Mouse (Mus musculus) adrenal gland, adult (tissue): Measurements from ENCODE around the gene Zeb2.

Source experiments
- DNase-seq, 2 experiments: peaks; one replicate each; pipeline ENCODE4 v3.0.0; 2022 to 2023; ENCODE audit warnings: low spot score in 1 of 2; ENCODE audit not compliant: inconsistent age in 2 of 2

The Zeb2 gene

DNA sequence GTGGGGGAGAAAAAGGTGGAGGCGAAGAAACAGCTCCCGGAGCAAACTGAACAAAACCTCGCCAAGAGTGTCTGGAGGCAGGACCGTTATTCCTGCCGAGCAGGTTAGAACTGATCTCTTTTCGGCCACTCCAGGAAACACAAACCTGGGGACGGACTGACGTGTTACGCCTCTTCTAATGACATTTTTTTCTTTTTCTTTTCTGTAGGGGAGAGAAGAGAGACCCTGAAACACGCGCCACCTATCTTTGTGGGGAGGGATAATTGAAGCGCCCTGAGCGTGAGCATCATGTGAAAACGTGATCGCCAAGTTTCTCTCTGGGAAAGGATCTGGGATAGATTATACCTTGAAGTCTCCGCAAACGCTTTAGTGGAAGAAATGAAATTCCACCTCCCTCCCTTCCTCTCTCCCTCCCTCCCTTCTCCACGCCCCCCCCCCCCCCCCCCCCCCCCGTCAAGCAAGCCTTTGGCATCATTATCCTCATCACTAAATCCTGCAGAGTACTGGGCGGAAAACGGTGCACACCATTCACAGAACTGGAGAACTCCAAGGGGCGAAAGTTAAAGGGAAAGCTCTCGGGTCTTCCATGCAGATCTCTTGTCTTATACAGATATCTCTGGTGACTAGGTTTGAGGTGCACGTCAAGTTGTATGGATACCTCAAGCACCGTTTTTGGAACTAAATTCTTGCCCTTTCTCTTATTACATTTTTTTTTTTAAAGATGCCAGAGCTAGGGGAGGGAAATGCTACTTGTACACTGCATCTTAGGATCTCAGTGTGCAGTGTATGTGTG is 4.1 kb downstream of the Zeb2 start:
- peak; percentile 64 to 91 for DNase-seq

GRCm38 (mm10) chr2:45112021-45112747 is 5.0 kb downstream of the Zeb2 start:
- peak in 1 of 2 experiments; percentile 76 for DNase-seq

DNA sequence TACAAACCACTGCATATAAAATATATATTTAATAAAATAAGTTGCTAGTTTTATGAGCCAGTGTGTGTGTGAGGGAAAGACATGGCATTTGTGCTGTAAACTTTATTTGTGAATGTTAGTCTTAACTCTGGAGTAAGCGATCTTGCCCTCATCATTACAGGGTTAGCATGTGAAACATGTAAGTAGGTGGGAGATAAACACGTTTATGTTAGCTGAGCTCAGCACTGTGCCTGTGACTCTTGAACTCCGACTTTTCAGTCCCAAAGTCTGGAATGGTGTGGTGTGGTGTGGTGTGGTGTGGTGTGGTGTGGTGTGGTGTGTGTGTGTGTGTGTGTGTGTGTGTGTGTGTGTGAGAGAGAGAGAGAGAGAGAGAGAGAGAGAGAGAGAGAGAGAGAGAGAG is 5.6 kb downstream of the Zeb2 start:
- peak in 1 of 2 experiments; percentile 76 for DNase-seq

DNA sequence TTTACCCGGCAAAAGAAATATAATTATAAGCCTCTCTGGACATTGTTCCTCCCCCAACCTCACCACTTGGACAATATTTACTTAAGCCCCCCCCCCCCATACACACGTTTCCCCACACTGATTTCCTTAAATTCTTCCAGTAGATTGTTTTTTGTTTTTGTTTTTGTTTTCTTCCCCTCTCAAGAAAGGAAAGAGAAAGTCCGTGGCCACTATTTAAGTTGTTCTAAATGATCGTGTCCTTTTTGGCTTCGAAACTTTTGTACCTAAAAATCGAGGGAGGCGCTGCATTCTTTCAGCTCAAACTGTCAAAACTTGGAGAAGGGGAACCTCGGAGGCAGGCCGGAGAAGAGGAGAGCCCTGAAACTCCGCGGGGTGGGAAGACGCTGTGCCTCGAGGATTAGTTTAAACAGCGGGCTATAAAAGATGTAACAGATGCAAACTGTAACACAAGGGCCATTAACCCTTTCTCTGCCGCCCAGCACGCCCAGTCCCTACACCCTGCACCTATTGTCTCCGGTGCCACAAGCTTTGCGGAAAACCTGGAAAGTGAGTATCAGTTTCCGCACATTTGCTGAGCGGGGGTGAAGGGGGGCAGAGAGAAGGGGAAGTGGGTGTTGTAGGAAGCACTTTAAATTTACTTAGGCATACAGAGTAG is 6.3 kb downstream of the Zeb2 start:
- peak; percentile 68 to 91 for DNase-seq

- peak; percentile 82 to 95 for DNase-seq
Observed at GRCm38 (mm10) chr2:45109951-45110756, 7.0 kb downstream of the Zeb2 start.

- peak; percentile 67 to 87 for DNase-seq
Observed at GRCm38 (mm10) chr2:45109161-45109950, 7.8 kb downstream of the Zeb2 start.

- peak; percentile 74 to 91 for DNase-seq
Observed at GRCm38 (mm10) chr2:45108521-45109091, 8.6 kb downstream of the Zeb2 start.

GRCm38 (mm10) chr2:45107555-45107954 is 9.6 kb downstream of the Zeb2 start:
- DNase-seq, result peak; percentile 37 to 83

GRCm38 (mm10) chr2:45105922-45106851 is 11.0 kb downstream of the Zeb2 start:
- DNase-seq, result peak; percentile 55 to 85

DNA sequence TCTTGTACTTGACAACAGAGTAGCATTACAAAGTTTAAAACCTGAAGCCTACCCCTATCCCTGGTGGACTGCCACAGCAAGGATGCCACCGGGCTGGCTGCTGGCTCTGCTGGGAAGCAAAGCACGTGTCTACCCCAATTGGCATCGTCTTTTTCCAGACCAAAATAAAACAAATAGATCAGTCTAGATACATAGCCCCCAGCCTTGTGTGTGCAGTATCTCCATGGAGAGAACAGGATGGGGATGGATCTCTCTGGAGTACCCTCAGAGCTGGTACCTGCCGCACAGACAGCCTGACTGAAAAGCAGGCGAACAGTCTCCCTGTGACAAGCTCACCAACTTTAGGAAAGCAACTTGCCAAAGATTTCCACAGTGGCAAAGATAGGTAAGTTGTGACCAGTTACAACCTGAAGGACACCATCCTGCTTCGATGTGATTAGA is 11.9 kb downstream of the Zeb2 start:
- peak in 1 of 2 experiments; percentile 79 for DNase-seq

- peak in 1 of 2 experiments; percentile 72 for DNase-seq
Observed at GRCm38 (mm10) chr2:45104511-45105055, 12.6 kb downstream of the Zeb2 start.

DNA sequence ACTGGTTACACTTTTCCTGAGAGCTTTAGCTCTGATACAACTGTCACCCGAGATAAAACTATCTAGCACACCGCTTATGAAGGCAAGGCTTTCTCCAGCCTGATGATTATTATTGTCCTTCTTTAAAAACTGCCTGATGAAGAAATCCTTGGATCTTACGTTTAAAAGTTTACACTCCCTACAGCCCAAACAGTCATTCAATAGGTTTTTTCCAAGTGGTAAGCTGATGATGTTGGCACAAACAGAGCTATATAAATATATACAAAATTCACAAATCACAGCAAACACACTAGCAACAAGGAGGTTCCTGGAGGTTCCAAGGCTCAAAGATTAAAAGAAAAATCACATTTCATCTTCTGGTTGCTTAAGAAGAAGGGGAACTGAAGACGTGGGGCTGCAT is 13.1 kb downstream of the Zeb2 start:
- DNase-seq, result peak in 1 of 2 experiments; percentile 34

DNA sequence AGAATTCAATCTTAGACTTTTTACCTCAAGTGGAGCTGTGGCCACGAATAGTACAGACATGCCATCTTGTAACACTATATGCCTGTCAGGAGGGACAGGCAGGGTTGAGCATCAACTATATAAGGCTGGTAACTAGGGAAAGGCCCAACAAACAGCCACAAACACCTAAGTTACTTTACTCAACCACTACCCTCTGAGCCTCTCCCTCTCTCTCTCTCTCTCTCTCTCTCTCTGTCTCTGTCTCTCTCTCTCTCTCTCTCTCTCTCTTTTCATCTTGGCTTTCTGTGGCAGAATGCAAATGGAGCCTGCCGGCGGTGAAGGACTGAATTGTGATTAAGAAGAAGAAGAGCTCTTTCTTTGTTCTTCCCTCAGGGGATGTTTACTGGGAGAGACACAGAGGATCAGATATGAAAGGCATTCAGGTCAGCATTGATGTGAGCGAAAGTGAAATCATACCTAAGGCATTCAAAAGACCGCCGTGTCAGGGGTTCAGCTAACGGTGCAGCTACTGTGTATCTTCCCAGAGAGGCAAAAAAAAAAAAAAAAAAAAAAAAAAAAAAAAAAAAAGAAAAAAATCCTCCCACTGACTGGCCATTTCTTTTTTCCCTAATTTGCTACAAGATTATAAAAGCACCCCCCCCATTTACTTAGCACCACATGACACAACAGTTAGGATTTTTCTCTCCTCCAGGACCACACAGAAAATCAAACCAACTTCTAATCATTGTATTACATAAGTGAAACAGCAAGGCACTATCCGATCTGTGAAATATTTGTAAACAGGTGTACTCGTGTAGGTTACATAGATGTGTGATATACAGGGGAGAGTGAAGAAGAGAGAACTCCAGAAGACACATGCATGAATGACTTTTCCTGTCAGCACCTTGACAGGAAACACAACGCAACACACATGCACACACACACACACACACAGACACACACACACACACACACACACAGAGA is 13.9 kb downstream of the Zeb2 start:
- DNase-seq, result peak in 1 of 2 experiments; percentile 68

DNA sequence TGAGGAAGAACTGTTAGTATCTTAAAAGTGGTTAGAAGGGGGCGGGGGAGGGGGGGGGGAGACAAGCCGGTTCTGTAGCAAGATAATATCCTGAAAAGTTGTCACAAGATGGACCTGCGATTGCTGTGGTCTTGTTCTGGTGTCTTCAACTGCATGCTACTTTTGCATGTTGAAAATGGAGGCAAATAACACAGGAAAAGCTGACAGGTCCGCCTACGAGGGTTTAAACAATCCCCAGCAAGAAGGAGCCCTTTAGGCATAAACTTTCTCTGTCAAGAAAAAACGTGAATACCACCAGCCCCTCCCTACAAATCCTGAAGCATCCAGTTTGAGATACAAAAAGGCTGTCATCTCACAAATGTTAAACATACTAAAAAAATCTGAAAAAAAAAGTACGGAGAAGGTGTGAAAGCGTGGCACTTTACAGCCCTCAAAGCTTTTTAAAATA is 15.0 kb downstream of the Zeb2 start:
- no peak for DNase-seq

- no peak for DNase-seq
Observed at GRCm38 (mm10) chr2:45101586-45101985, 15.6 kb downstream of the Zeb2 start.

GRCm38 (mm10) chr2:45101040-45101439 is 16.2 kb downstream of the Zeb2 start:
- no peak for DNase-seq

- DNase-seq, result no peak
Observed at GRCm38 (mm10) chr2:45100628-45101027, 16.6 kb downstream of the Zeb2 start.
